ENCODE assay signal across 15 mouse cellular contexts in the genomic region with DNA sequence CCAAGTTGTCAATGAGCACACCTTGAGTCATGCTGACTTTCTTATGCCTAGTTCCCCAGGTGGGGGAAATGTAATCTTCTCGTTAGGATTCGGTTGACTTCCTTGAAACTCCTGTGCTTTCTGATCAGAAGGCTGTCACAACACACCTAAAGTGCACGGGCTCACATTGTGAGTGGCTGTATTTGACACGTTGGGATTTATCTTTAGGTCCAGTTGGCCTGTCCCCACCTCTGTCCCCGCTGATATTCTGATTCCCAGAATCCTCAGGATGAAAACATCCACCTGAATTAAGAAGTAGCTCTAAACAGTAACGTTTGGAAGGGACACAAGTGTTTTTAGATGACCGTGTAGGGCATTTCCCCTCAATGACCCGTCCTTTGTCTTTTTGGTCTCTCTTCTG. TPM values are rescaled to one million over a fixed set of nuclear protein-coding genes. Genes with fewer than 3 reads are reported as not detected.
A peak's percentile ranks its signal among the peaks of the same experiment; 100 is the strongest.
DNase-seq lines count a peak whose midpoint lies in the region; ATAC-seq and TF ChIP-seq lines count a peak whose summit lies in the region.
"Had no signal": no experiment of that assay in that cellular context is flagged by ENCODE, and none has a peak within 500 bp of the region (broad histone marks: within the 10 kb centered on the region; RNA-seq: fewer than 3 reads in every experiment).

No protein-coding gene starts in this region.

- no peak overlapping the region for H3K4me3 ChIP-seq in heart, embryonic 13.5 days
- no peak overlapping the region for H3K4me3 ChIP-seq in stomach, embryonic 16.5 days (replicated peaks; ENCODE audit: low read length)
- H3K4me3 ChIP-seq in stomach, postnatal 0 days (ENCODE audit: low read depth, low read length), result no peak overlapping the region
- H3K4me3 ChIP-seq in liver, embryonic 11.5 days (ENCODE audit: low read depth, low read length), result no peak overlapping the region
- H3K4me3 ChIP-seq in limb, embryonic 10.5 days, result no peak overlapping the region
- H3K4me3 ChIP-seq: embryonic facial prominence, embryonic 12.5 days had no signal

- 0 out of 2 replicates have a peak, but pooled peaks cover 5% of the 10 kb centered on the region for H3K36me3 ChIP-seq in heart, embryonic 13.5 days
- H3K36me3 ChIP-seq in stomach, embryonic 16.5 days (ENCODE audit: control insufficient read depth, insufficient read depth, low read length), result no peaks in the 10 kb centered on the region
- no peaks in the 10 kb centered on the region for H3K36me3 ChIP-seq in stomach, postnatal 0 days (ENCODE audit: control insufficient read depth, insufficient read depth, low read length)
- H3K36me3 ChIP-seq in liver, embryonic 11.5 days (ENCODE audit: control insufficient read depth, insufficient read depth, low read length), result no peaks in the 10 kb centered on the region; the same call in 1 of the 2 replicates
- H3K36me3 ChIP-seq in limb, embryonic 10.5 days, result no peaks in the 10 kb centered on the region
- H3K36me3 ChIP-seq: embryonic facial prominence, embryonic 12.5 days; kidney, embryonic 15.5 days had no signal

- WGBS in heart, embryonic 13.5 days, result 60% methylated on average over 8 of the region's 8 CpGs
- WGBS in stomach, embryonic 16.5 days, result 71% methylated on average over 8 of the region's 8 CpGs
- 69% methylated on average over 8 of the region's 8 CpGs for WGBS in stomach, postnatal 0 days
- 59% methylated on average over 8 of the region's 8 CpGs for WGBS in liver, embryonic 11.5 days
- 78% methylated on average over 8 of the region's 8 CpGs for WGBS in limb, embryonic 10.5 days

- TF ChIP-seq EP300 in stomach, postnatal 0 days (optimal IDR thresholded peaks at IDR 0.05), result no peak

- no peak for DNase-seq in heart, postnatal 25 days (ENCODE audit: low spot score)
- DNase-seq in stomach, postnatal 0 days (ENCODE audit: low spot score), result no peak
- no peak for DNase-seq in liver, embryonic 11.5 days (ENCODE audit: low spot score)
- no peak for DNase-seq in limb, embryonic 10.5 days (ENCODE audit: low spot score)
- no peak for DNase-seq in MN1 (ENCODE audit: low spot score)
- DNase-seq: cerebellum, adult 9-10 months; layer of hippocampus, adult 9-11 months; lung, adult 2 months had no signal

- intact Hi-C loops in heart, postnatal 25 days (cut with DNase I), result no loop called here

- H3K4me1 ChIP-seq in heart, embryonic 13.5 days, result peaks cover 21% of the 10 kb centered on the region
- H3K4me1 ChIP-seq in stomach, embryonic 16.5 days (ENCODE audit: control insufficient read depth, insufficient read depth, low read length), result peaks cover 14% of the 10 kb centered on the region
- no peaks in the 10 kb centered on the region for H3K4me1 ChIP-seq in stomach, postnatal 0 days (replicated peaks; ENCODE audit: control insufficient read depth, insufficient read depth)
- peaks cover 21% of the 10 kb centered on the region for H3K4me1 ChIP-seq in liver, embryonic 11.5 days (replicated peaks; ENCODE audit: control insufficient read depth, insufficient read depth, low read length)
- peaks cover 13% of the 10 kb centered on the region for H3K4me1 ChIP-seq in limb, embryonic 10.5 days
- H3K4me1 ChIP-seq: embryonic facial prominence, embryonic 12.5 days had no signal

- no peak overlapping the region for H3K9ac ChIP-seq in heart, embryonic 13.5 days
- H3K9ac ChIP-seq in stomach, embryonic 16.5 days (ENCODE audit: low read length), result no peak overlapping the region
- no peak overlapping the region for H3K9ac ChIP-seq in stomach, postnatal 0 days (ENCODE audit: low read length)
- H3K9ac ChIP-seq in liver, embryonic 11.5 days (ENCODE audit: low read depth, low read length), result no peak overlapping the region
- H3K9ac ChIP-seq: embryonic facial prominence, embryonic 12.5 days; kidney, embryonic 15.5 days had no signal

- H3K27ac ChIP-seq in heart, embryonic 13.5 days (replicated peaks), result no peak overlapping the region
- H3K27ac ChIP-seq in stomach, embryonic 16.5 days (ENCODE audit: low read length), result no peak overlapping the region
- H3K27ac ChIP-seq in stomach, postnatal 0 days (replicated peaks), result no peak overlapping the region
- no peak overlapping the region for H3K27ac ChIP-seq in liver, embryonic 11.5 days (ENCODE audit: low read depth, low read length)
- no peak overlapping the region for H3K27ac ChIP-seq in limb, embryonic 10.5 days
- H3K27ac ChIP-seq: embryonic facial prominence, embryonic 12.5 days; kidney, embryonic 15.5 days; macrophage had no signal

- no peak for TF ChIP-seq CTCF in stomach, postnatal 0 days (IDR thresholded peaks at IDR 0.05; ENCODE audit: low read depth)

- no peaks in the 10 kb centered on the region for H3K9me3 ChIP-seq in heart, embryonic 13.5 days
- H3K9me3 ChIP-seq in stomach, embryonic 16.5 days (replicated peaks; ENCODE audit: control insufficient read depth, low read length), result no peaks in the 10 kb centered on the region
- no peaks in the 10 kb centered on the region for H3K9me3 ChIP-seq in stomach, postnatal 0 days (ENCODE audit: control insufficient read depth, low read length)
- no peaks in the 10 kb centered on the region for H3K9me3 ChIP-seq in liver, embryonic 11.5 days (ENCODE audit: control insufficient read depth, low read length)
- no peaks in the 10 kb centered on the region for H3K9me3 ChIP-seq in limb, embryonic 10.5 days (replicated peaks)
- H3K9me3 ChIP-seq: embryonic facial prominence, embryonic 12.5 days; kidney, embryonic 15.5 days had no signal

- no peaks in the 10 kb centered on the region for H3K27me3 ChIP-seq in heart, embryonic 13.5 days (replicated peaks)
- H3K27me3 ChIP-seq in stomach, embryonic 16.5 days (ENCODE audit: control insufficient read depth, insufficient read depth, low read length), result no peaks in the 10 kb centered on the region
- H3K27me3 ChIP-seq in stomach, postnatal 0 days (ENCODE audit: control insufficient read depth, insufficient read depth, low read length), result no peaks in the 10 kb centered on the region
- H3K27me3 ChIP-seq in liver, embryonic 11.5 days (replicated peaks; ENCODE audit: control insufficient read depth, insufficient read depth, low read length), result no peaks in the 10 kb centered on the region
- peaks cover 5% of the 10 kb centered on the region; the same call in 1 of the 2 replicates for H3K27me3 ChIP-seq in limb, embryonic 10.5 days (ENCODE audit: low read depth, poor library complexity, severe bottlenecking)
- H3K27me3 ChIP-seq: kidney, embryonic 15.5 days had no signal

- H3K4me2 ChIP-seq in heart, embryonic 13.5 days, result peak overlapping the region; percentile 98; the same call in 1 of the 2 replicates
- H3K4me2 ChIP-seq in stomach, embryonic 16.5 days (ENCODE audit: low read depth, low read length), result peak overlapping the region; percentile 98
- no peak overlapping the region for H3K4me2 ChIP-seq in stomach, postnatal 0 days (replicated peaks; ENCODE audit: low read depth)
- H3K4me2 ChIP-seq in liver, embryonic 11.5 days, result peak overlapping the region; percentile 97

- no peak for ATAC-seq in heart, embryonic 13.5 days (ENCODE audit: extremely low read depth, insufficient number of reproducible peaks, low FRiP score, low TSS enrichment)
- no peak for ATAC-seq in stomach, embryonic 16.5 days (ENCODE audit: insufficient read depth, low FRiP score)
- no peak for ATAC-seq in stomach, postnatal 0 days (ENCODE audit: low FRiP score, low TSS enrichment)
- no peak for ATAC-seq in liver, embryonic 11.5 days (replicated peaks; ENCODE audit: low FRiP score)
- ATAC-seq: CD4-positive, CD25-positive, alpha-beta regulatory T cell, adult 4 months; forebrain, embryonic 16.5 days had no signal

RNA-seq across cellular contexts. Expression of a gene that starts 1.6 kb away (rescaled TPM):
- polyA plus RNA-seq in heart, embryonic 13.5 days (2015; fragmentation: Nextera tagmentation; extraction: Ambion mirVana), result 3.7 and 3.8 TPM in 2 replicates
- total RNA-seq in heart, postnatal 25 days (2021), result 1 to 10 TPM; 4.2 to 5.3 TPM
- polyA plus RNA-seq in stomach, embryonic 16.5 days (2015; fragmentation: Nextera tagmentation; extraction: Ambion mirVana), result 5.4 and 6.0 TPM in 2 replicates
- polyA plus RNA-seq in stomach, postnatal 0 days (2015; fragmentation: Nextera tagmentation; extraction: Ambion mirVana), result 4.7 and 5.2 TPM in 2 replicates
- 9.4 and 10.8 TPM in 2 replicates for polyA plus RNA-seq in liver, embryonic 11.5 days (2014; fragmentation: Nextera tagmentation; extraction: Ambion mirVana)
- polyA plus RNA-seq in limb, embryonic 10.5 days (2016; fragmentation: Nextera tagmentation; extraction: Ambion mirVana), result 3.7 and 4.7 TPM in 2 replicates
